Mouse (Mus musculus) kidney, postnatal 0 days (tissue): ENCODE results near the gene Postn. TPM values are rescaled to one million over a fixed set of nuclear protein-coding genes. Genes with fewer than 3 reads are reported as not detected.

ENCODE experiments used
- ATAC-seq: fragments of 200-750 bp; cut with Nextera tagmentation; replicated peaks from 2 replicates; pipeline ENCODE4 v1.8.0; 2017; ENCODE audit warnings: low read depth, moderate number of reproducible peaks, moderate TSS enrichment, moderate library complexity; ENCODE audit not compliant: low FRiP score
- DNase-seq: peaks from one replicate; pipeline ENCODE4 v3.0.0-alpha.2; 2016; ENCODE audit warnings: low spot score
- H3K27ac ChIP-seq: fragments of 300-500 bp; sonication (generic); 2 replicates; pipeline ENCODE4 v1.5.1; 2014; ENCODE audit warnings: mild to moderate bottlenecking
- H3K27me3 ChIP-seq: fragments of 300-500 bp; sonication (generic); 2 replicates; pipeline ENCODE4 v1.6.1; 2014; ENCODE audit warnings: low read length, mixed read lengths; ENCODE audit not compliant: insufficient read depth
- H3K36me3 ChIP-seq: fragments of 300-500 bp; sonication (generic); 2 replicates; pipeline ENCODE4 v1.6.1; 2014; ENCODE audit warnings: low read length, mixed read lengths; ENCODE audit not compliant: insufficient read depth
- H3K4me1 ChIP-seq: fragments of 300-500 bp; sonication (generic); replicated peaks from 2 replicates; pipeline ENCODE4 v1.6.1; 2014; ENCODE audit warnings: antibody characterized with exemption, low read length, mixed read lengths; ENCODE audit not compliant: insufficient read depth
- H3K4me2 ChIP-seq: fragments of 300-500 bp; sonication (generic); 2 replicates; pipeline ENCODE4 v1.6.1; 2014; ENCODE audit warnings: mild to moderate bottlenecking, low read length, moderate library complexity, mixed read lengths
- H3K4me3 ChIP-seq: fragments of 300-500 bp; sonication (generic); replicated peaks from 2 replicates; pipeline ENCODE4 v1.5.1; 2014; ENCODE audit warnings: low read depth, low read length
- H3K9ac ChIP-seq: fragments of 300-500 bp; sonication (generic); 2 replicates; pipeline ENCODE4 v1.6.1; 2014; ENCODE audit warnings: low read depth, low read length
- H3K9me3 ChIP-seq: fragments of 300-500 bp; sonication (generic); replicated peaks from 2 replicates; pipeline ENCODE4 v1.6.1; 2016; ENCODE audit warnings: low read length, inconsistent platforms, mixed read lengths
- CTCF ChIP-seq: IDR thresholded peaks from 2 replicates; pipeline ENCODE4 v1.5.1; 2016; ENCODE audit warnings: antibody characterized with exemption, low read depth, mild to moderate bottlenecking, moderate library complexity
- WGBS: fragments of 180-500 bp; shearing (Covaris S2); extraction: QIAGEN DNeasy Blood & Tissue Kit; methylation state at CpG from one replicate; pipeline ENCODE4 v1.1.7; 2014; 5-methylcytosine and 5-hydroxymethylcytosine counted together
- polyA plus RNA-seq: library from polyadenylated mRNA; unstranded; fragments of >200 nt; fragmentation: Nextera tagmentation; extraction: Ambion mirVana; gene quantifications from 2 replicates; pipeline ENCODE4 v1.2.1, GENCODE M21; 2015

Gene Postn
- polyA plus RNA-seq, 1 experiment from 2014 or later: 86.4 TPM

GRCm38 (mm10) chr3:54424146-54424545 lies 63.2 kb downstream of the Postn start:
- H3K4me3 ChIP-seq: no peak overlapping the region
- no peak overlapping the region for H3K4me2 ChIP-seq
- no peaks in the 10 kb centered on the region for H3K4me1 ChIP-seq
- no peak overlapping the region for H3K27ac ChIP-seq
- no peak overlapping the region for H3K9ac ChIP-seq
- WGBS: 74% methylated on average over 4 of the region's 4 CpGs
- H3K27me3 ChIP-seq: no peaks in the 10 kb centered on the region
- DNase-seq (no peak), ATAC-seq (no peak)
- TF ChIP-seq CTCF: no peak
- H3K9me3 ChIP-seq: no peaks in the 10 kb centered on the region
- H3K36me3 ChIP-seq: no peaks in the 10 kb centered on the region

- Histone ChIP-seq H3K27me3 (no peaks in the 10 kb centered on the region), H3K27ac (no peak overlapping the region), H3K9ac (no peak overlapping the region), H3K4me3 (no peak overlapping the region), H3K36me3 (no peaks in the 10 kb centered on the region), H3K4me1 (no peaks in the 10 kb centered on the region), H3K9me3 (no peaks in the 10 kb centered on the region), H3K4me2 (no peak overlapping the region)
- ATAC-seq (no peak), DNase-seq (no peak)
- no peak for TF ChIP-seq CTCF
- WGBS: 78% methylated on average over 4 of the region's 4 CpGs
Observed at GRCm38 (mm10) chr3:54431663-54432062, 70.8 kb downstream of the Postn start.

- Histone ChIP-seq H3K4me2 (no peak overlapping the region), H3K4me3 (no peak overlapping the region), H3K4me1 (no peaks in the 10 kb centered on the region), H3K27ac (no peak overlapping the region), H3K36me3 (no peaks in the 10 kb centered on the region), H3K27me3 (no peaks in the 10 kb centered on the region), H3K9me3 (no peaks in the 10 kb centered on the region), H3K9ac (no peak overlapping the region)
- WGBS: 74% methylated on average over 6 of the region's 6 CpGs
- DNase-seq: no peak
- TF ChIP-seq CTCF: no peak
- ATAC-seq: no peak
Observed at GRCm38 (mm10) chr3:54432167-54432566, 71.3 kb downstream of the Postn start.

GRCm38 (mm10) chr3:54432605-54433004 lies 71.7 kb downstream of the Postn start:
- Histone ChIP-seq H3K27me3 (no peaks in the 10 kb centered on the region), H3K36me3 (no peaks in the 10 kb centered on the region), H3K4me2 (no peak overlapping the region), H3K4me3 (no peak overlapping the region), H3K4me1 (no peaks in the 10 kb centered on the region), H3K27ac (no peak overlapping the region), H3K9ac (no peak overlapping the region), H3K9me3 (no peaks in the 10 kb centered on the region)
- ATAC-seq (no peak), DNase-seq (no peak)
- 76% methylated on average over 4 of the region's 4 CpGs for WGBS
- no peak for TF ChIP-seq CTCF

- no peak overlapping the region for H3K4me2 ChIP-seq
- TF ChIP-seq CTCF: no peak
- no peak overlapping the region for H3K9ac ChIP-seq
- H3K9me3 ChIP-seq: no peaks in the 10 kb centered on the region
- no peak for ATAC-seq
- H3K27ac ChIP-seq: no peak overlapping the region
- no peak overlapping the region for H3K4me3 ChIP-seq
- 86% methylated on average over 6 of the region's 6 CpGs for WGBS
- no peaks in the 10 kb centered on the region for H3K36me3 ChIP-seq
- DNase-seq: no peak
- no peaks in the 10 kb centered on the region for H3K27me3 ChIP-seq
- no peaks in the 10 kb centered on the region for H3K4me1 ChIP-seq
Observed at GRCm38 (mm10) chr3:54434571-54434970, 73.7 kb downstream of the Postn start.

GRCm38 (mm10) chr3:54436373-54436964 lies 75.6 kb downstream of the Postn start:
- H3K4me1 ChIP-seq: no peaks in the 10 kb centered on the region
- H3K4me2 ChIP-seq: no peak overlapping the region
- H3K4me3 ChIP-seq: no peak overlapping the region
- H3K27ac ChIP-seq: no peak overlapping the region
- DNase-seq (no peak), ATAC-seq (no peak)
- no peak for TF ChIP-seq CTCF
- H3K9me3 ChIP-seq: no peaks in the 10 kb centered on the region
- H3K27me3 ChIP-seq: no peaks in the 10 kb centered on the region
- H3K36me3 ChIP-seq: no peaks in the 10 kb centered on the region
- WGBS: 65% methylated on average over 1 of the region's 1 CpGs
- no peak overlapping the region for H3K9ac ChIP-seq

Other genes with a start within 250 kb of the Postn start
- 0.63 and 0.64 TPM in 2 replicates for gene Trpc4, start 205.1 kb upstream of the Postn start, polyA plus RNA-seq